Mouse (Mus musculus) kidney, embryonic 14.5 days (tissue): ENCODE results near the gene Grm7. TPM values are rescaled to one million over a fixed set of nuclear protein-coding genes. Genes with fewer than 3 reads are reported as not detected.

Experiments used
- ATAC-seq: fragments of 200-750 bp; cut with Nextera tagmentation; 2 replicates; pipeline ENCODE4 v1.8.0; 2017; ENCODE audit warnings: moderate number of reproducible peaks, mild to moderate bottlenecking, moderate TSS enrichment, moderate library complexity; ENCODE audit not compliant: low FRiP score, low TSS enrichment
- H3K27ac ChIP-seq: fragments of 300-500 bp; sonication (generic); 2 replicates; pipeline ENCODE4 v1.5.1; 2014; ENCODE audit warnings: low read depth, mild to moderate bottlenecking, low read length, moderate library complexity, mixed read lengths
- H3K27me3 ChIP-seq: fragments of 300-500 bp; sonication (generic); 2 replicates; pipeline ENCODE4 v1.6.1; 2014; ENCODE audit warnings: mild to moderate bottlenecking, low read length; ENCODE audit not compliant: control insufficient read depth, insufficient read depth
- H3K36me3 ChIP-seq: fragments of 300-500 bp; sonication (generic); 2 replicates; pipeline ENCODE4 v1.6.1; 2014; ENCODE audit warnings: low read length, mixed read lengths; ENCODE audit not compliant: control insufficient read depth, insufficient read depth
- H3K4me1 ChIP-seq: fragments of 300-500 bp; sonication (generic); 2 replicates; pipeline ENCODE4 v1.6.1; 2014; ENCODE audit warnings: low read length, mixed read lengths; ENCODE audit not compliant: control insufficient read depth, insufficient read depth
- H3K4me2 ChIP-seq: fragments of 300-500 bp; sonication (generic); replicated peaks from 2 replicates; pipeline ENCODE4 v1.6.1; 2014; ENCODE audit warnings: low read depth, mild to moderate bottlenecking, low read length
- H3K4me3 ChIP-seq: fragments of 300-500 bp; sonication (generic); 2 replicates; pipeline ENCODE4 v1.5.1; 2014; ENCODE audit warnings: mild to moderate bottlenecking, low read length
- H3K9ac ChIP-seq: fragments of 300-500 bp; sonication (generic); 2 replicates; pipeline ENCODE4 v1.6.1; 2014; ENCODE audit warnings: low read depth, mild to moderate bottlenecking, low read length, moderate library complexity
- H3K9me3 ChIP-seq: fragments of 300-500 bp; sonication (generic); 2 replicates; pipeline ENCODE4 v1.6.1; 2016; ENCODE audit warnings: low read length; ENCODE audit not compliant: control insufficient read depth
- WGBS: fragments of 180-500 bp; shearing (Covaris S2); extraction: QIAGEN DNeasy Blood & Tissue Kit; methylation state at CpG from one replicate; pipeline ENCODE4 v1.1.7; 2014; 5-methylcytosine and 5-hydroxymethylcytosine counted together
- polyA plus RNA-seq: library from polyadenylated mRNA; unstranded; fragments of >200 nt; fragmentation: Nextera tagmentation; extraction: Ambion mirVana; gene quantifications from 2 replicates; pipeline ENCODE4 v1.2.1, GENCODE M21; 2014

Gene Grm7
- polyA plus RNA-seq, 1 experiment from 2014 or later = 4.8 TPM

DNA sequence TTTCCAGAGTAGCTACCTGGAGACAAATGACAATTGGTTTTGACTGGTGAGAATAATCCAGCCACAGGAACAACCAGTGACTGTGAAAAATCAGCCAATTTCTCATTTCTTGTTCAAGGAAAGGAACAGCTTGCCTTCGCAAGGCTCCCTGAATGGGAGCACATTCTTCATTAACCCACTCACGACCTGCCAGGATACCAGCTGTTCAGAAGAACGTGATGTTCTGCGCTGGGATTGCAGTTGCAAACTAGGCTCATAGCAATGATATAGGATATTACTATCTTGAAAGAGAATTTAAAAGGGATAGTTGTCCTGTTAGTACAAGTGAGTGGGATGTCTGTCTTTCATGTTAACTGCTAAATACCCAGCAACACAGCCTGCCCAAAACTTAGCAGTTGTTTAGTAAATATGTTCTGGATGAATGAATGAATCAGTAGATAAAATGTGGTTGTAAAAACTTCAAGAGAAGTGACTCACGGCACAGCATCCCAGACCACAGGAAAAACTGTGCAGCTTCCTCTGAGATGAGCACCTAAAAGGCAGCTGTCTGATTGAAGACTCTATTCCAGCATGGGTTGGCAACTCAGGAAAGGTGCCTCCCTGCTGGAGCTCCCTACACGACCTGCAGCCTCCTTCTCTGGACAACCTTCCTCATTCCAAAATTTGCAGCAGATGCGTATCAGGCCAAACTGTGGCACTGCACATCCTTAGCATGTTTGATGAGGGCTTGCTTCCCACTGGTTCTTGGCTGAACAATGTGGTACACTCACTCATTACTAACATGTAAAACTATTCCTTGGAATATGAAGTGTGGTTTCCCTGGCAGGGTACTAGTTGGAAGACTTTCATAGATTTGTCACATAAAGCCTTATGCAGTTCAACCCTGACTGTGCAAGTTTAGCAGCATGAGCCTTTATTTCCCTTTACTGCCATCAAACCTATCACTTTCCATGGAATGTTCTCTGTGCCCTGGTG, 408.9 kb downstream of the Grm7 start:
- no peak overlapping the region for H3K4me2 ChIP-seq
- no peaks in the 10 kb centered on the region for H3K9me3 ChIP-seq
- no peak overlapping the region for H3K4me3 ChIP-seq
- H3K27ac ChIP-seq = no peak overlapping the region
- H3K27me3 ChIP-seq = no peaks in the 10 kb centered on the region
- no peak for ATAC-seq
- no peaks in the 10 kb centered on the region for H3K36me3 ChIP-seq
- H3K9ac ChIP-seq = no peak overlapping the region
- H3K4me1 ChIP-seq = no peaks in the 10 kb centered on the region
- 73% methylated on average over 7 of the region's 7 CpGs for WGBS

DNA sequence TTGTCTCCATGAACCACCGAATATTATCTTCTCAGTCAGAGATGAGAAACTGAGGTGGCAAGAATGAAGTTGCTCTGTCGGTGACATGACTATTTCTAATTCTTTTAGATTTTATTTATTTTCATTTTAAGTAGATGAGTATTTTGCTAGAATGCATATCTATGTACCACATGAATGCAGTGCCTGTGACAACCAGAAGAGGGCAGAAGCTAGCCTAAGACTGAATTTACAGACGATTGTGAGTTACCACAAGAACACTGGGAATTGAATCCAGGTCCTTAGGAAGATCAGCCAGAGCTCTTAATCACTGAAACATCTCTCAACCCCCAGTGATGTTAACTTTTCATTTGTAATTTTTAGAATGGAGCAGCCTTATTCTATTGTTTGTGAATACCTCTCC, 412.4 kb downstream of the Grm7 start:
- no peaks in the 10 kb centered on the region for H3K9me3 ChIP-seq
- no peaks in the 10 kb centered on the region for H3K36me3 ChIP-seq
- no peaks in the 10 kb centered on the region for H3K27me3 ChIP-seq
- H3K27ac ChIP-seq = no peak overlapping the region
- H3K4me1 ChIP-seq = no peaks in the 10 kb centered on the region
- 93% methylated on average over 3 of the region's 3 CpGs for whole genome bisulfite sequencing
- no peak for ATAC-seq
- no peak overlapping the region for H3K9ac ChIP-seq
- H3K4me3 ChIP-seq = no peak overlapping the region
- H3K4me2 ChIP-seq = no peak overlapping the region

DNA sequence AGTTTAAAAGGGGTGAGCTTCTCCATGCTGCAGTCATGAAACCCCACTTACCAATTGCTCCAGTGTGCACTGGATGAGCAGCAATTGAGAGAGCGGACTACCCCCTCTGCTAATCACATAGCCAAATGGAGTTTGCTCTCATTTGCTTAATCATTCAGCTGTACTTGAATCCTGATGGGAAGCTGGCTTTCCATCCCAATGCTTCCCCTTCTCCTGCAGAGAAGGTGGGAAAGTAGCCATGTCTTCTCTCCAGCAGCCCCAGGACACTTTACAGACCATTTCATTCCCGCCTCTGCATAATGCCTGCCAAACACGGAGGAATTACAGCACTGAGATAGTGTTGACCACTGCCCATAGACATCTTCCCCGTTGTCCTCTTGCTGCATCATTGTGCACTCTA, 414.6 kb downstream of the Grm7 start:
- Histone ChIP-seq H3K36me3 (no peaks in the 10 kb centered on the region), H3K4me1 (no peaks in the 10 kb centered on the region), H3K4me3 (no peak overlapping the region), H3K9ac (no peak overlapping the region), H3K4me2 (no peak overlapping the region), H3K27ac (no peak overlapping the region), H3K27me3 (no peaks in the 10 kb centered on the region), H3K9me3 (no peaks in the 10 kb centered on the region)
- WGBS = 81% methylated on average over 4 of the region's 4 CpGs
- ATAC-seq = no peak

DNA sequence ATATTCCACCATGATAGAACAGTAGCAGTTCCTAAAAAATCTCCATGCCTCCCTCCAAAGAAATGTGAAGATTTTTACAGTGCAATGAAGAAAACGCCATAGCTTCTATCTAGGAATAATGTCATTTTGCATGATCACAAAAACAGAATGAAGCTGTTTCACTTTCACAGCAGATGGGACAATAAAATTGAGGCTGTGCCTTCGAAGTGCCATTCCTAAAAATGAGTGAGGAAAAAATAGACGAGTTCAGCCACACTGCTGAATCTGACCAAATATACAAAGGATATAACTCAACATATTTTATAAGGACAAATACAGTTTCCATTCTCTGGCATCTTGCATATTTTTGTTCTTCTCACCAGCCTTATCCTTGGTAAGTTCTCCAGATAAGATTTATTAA, 439.2 kb downstream of the Grm7 start:
- H3K9ac ChIP-seq = no peak overlapping the region
- no peaks in the 10 kb centered on the region for H3K27me3 ChIP-seq
- no peak overlapping the region for H3K4me3 ChIP-seq
- no peaks in the 10 kb centered on the region for H3K4me1 ChIP-seq
- H3K27ac ChIP-seq = no peak overlapping the region
- ATAC-seq = no peak
- no peak overlapping the region for H3K4me2 ChIP-seq
- 86% methylated on average over 3 of the region's 3 CpGs for WGBS
- no peaks in the 10 kb centered on the region for H3K9me3 ChIP-seq
- H3K36me3 ChIP-seq = no peaks in the 10 kb centered on the region

DNA sequence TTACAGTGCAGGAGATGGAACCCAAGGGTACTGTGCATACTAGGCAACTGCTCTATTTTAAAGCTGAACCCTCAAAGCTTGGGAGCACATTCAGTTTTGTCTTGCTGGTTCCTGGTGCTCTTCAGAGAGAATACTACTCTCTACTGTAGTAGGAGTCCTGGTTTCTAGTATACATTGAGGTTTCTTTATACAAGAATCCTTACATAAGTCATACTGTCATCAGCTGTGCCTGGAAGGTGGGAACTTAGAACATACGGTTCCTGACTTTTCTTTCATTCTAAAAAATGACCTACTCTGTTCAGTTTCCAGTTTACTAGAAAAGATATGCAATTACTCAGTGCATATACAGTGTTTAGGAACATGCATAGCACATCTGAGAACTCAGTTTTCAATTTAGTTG, 449.4 kb downstream of the Grm7 start:
- no peak for ATAC-seq
- Histone ChIP-seq H3K9ac (no peak overlapping the region), H3K4me3 (no peak overlapping the region), H3K4me1 (no peaks in the 10 kb centered on the region), H3K27me3 (no peaks in the 10 kb centered on the region), H3K27ac (no peak overlapping the region), H3K36me3 (no peaks in the 10 kb centered on the region), H3K4me2 (no peak overlapping the region), H3K9me3 (no peaks in the 10 kb centered on the region)
- WGBS = 70% methylated on average over 1 of the region's 1 CpGs

DNA sequence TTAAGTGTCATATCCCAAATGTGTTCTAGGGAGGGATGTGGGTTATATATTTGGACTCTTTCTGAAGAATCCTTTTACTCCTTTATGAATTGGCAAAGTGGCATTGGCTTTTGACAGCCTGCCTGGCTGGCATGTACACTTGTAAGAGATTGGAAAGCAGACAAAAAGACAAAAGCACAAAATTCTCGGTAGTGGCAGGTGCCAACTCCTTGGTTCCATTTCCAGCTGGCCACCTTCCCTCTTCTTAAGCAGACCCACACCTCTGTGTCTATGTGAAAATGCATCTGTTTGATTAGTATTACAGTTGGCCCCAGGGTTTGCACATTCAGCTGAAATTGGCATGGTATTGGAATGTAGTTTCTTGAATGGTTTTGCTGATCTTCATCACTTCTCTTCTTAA, 460.1 kb downstream of the Grm7 start:
- Histone ChIP-seq H3K9me3 (no peaks in the 10 kb centered on the region), H3K4me2 (no peak overlapping the region), H3K9ac (no peak overlapping the region), H3K4me3 (no peak overlapping the region), H3K27me3 (no peaks in the 10 kb centered on the region), H3K4me1 (no peaks in the 10 kb centered on the region), H3K36me3 (no peaks in the 10 kb centered on the region), H3K27ac (no peak overlapping the region)
- ATAC-seq = no peak
- WGBS = 73% methylated on average over 1 of the region's 1 CpGs

DNA sequence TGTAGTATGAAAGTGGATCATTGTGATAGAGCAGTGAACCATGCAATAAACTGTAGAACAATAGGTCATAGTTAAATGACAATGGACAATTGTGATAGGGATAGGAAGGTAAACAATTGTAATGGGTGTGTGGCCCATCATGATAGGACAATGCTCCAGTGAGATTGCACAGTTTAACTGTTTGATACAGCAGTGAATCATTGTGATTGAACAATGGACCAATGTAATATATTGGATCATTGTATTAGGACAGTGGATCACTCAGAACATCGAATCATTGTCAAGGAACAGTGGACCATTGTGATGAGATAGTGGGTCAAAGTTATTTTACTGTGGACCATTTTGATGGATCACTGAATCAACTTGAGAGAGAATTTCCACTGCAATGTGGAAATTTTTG, 515.7 kb downstream of the Grm7 start:
- Histone ChIP-seq H3K4me2 (no peak overlapping the region), H3K9ac (no peak overlapping the region), H3K9me3 (no peaks in the 10 kb centered on the region), H3K27me3 (no peaks in the 10 kb centered on the region), H3K27ac (no peak overlapping the region), H3K4me3 (no peak overlapping the region), H3K36me3 (no peaks in the 10 kb centered on the region), H3K4me1 (no peaks in the 10 kb centered on the region)
- ATAC-seq = no peak
- 78% methylated on average over 1 of the region's 1 CpGs for WGBS

DNA sequence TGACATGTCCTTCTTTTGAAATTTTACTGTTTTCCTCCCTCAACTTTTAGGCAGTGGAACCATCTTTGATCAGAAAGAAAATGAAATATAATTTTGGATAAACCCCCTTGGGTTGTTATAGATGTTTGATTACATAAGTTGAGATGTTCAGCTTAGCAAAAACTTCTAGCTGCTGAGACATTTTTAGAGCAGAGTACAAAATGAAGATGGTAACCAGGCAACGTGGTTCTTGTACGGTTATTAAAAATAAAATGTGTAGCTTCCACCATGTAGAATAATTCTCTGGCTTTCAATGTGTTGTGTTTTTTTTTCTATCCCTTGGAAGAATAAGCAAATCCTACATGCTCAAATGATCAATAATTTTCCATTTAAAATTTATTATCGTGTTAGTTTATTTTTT, 550.0 kb downstream of the Grm7 start:
- H3K4me3 ChIP-seq = no peak overlapping the region
- no peaks in the 10 kb centered on the region for H3K36me3 ChIP-seq
- no peak for ATAC-seq

DNA sequence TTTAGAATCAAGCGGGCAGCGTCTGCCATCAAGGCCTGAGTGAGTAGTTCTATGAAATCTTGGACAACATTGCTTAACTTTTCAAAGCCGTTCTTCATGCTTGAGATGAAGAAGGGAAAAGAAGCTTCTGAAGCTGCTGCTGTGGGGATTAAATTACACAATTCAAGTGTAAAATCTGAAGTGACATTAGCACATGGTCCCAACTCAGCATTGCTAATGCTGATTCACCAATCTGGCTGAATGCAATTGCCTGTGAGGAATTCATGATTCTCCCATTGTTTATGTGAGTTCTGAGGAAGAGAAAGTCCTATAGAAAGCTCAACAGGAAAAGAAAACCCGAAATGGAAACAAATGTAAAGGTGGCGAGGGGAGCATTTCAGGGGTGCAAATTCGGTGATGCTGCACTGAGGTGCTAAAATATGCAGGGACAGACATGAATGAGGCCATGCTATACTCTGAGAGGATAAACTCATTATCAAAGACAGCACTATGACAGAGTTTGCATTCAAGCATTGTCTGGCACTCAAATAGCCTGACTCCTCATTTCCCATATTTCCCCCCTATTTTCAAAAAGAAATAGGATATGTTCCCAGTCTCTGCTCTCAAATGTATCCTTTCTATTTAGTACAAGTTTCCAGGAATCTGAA, 575.8 kb downstream of the Grm7 start:
- Histone ChIP-seq H3K9ac (no peak overlapping the region), H3K4me1 (no peaks in the 10 kb centered on the region), H3K4me2 (no peak overlapping the region), H3K27me3 (no peaks in the 10 kb centered on the region), H3K27ac (no peak overlapping the region), H3K36me3 (no peaks in the 10 kb centered on the region), H3K9me3 (no peaks in the 10 kb centered on the region), H3K4me3 (no peak overlapping the region)
- no peak for ATAC-seq
- 76% methylated on average over 6 of the region's 6 CpGs for WGBS

More for the DNA sequence above, 550.0 kb downstream of the Grm7 start:
- H3K9me3 ChIP-seq = no peaks in the 10 kb centered on the region
- H3K4me2 ChIP-seq = no peak overlapping the region
- WGBS = 86% methylated on average over 3 of the region's 3 CpGs
- H3K4me1 ChIP-seq = no peaks in the 10 kb centered on the region
- no peak overlapping the region for H3K27ac ChIP-seq
- H3K9ac ChIP-seq = no peak overlapping the region
- H3K27me3 ChIP-seq = no peaks in the 10 kb centered on the region
